Mouse (Mus musculus) spleen, adult 2 months (tissue): Measurements from ENCODE around the gene Prdm1.

Source experiments
- CTCF ChIP-seq: fragments of 200-500 bp; IDR thresholded peaks from 2 replicates; pipeline ENCODE4 v1.5.1; 2011; ENCODE audit warnings: mild to moderate bottlenecking, inconsistent platforms; ENCODE audit not compliant: insufficient read depth, insufficient read length, insufficient replicate concordance; ENCODE audit errors: extremely low read depth
- POLR2A ChIP-seq: fragments of 200-500 bp; IDR thresholded peaks from 2 replicates; pipeline ENCODE4 v1.6.1; 2011; ENCODE audit warnings: low read depth, low read length, inconsistent platforms

- TF ChIP-seq CTCF (no peak), POLR2A (no peak)
Measured at GRCm38 (mm10) chr10:44400602-44401001, 127.7 kb downstream of the Prdm1 start.
